Mouse (Mus musculus): ENCODE measurements around the gene Slf2.

The Slf2 gene

GRCm38 (mm10) chr19:45027848-45028247 lies 96.9 kb downstream of the Slf2 start:
- no peak for DNase-seq (ENCODE audit: extremely low spot score, low read depth, low spot score)

DNA sequence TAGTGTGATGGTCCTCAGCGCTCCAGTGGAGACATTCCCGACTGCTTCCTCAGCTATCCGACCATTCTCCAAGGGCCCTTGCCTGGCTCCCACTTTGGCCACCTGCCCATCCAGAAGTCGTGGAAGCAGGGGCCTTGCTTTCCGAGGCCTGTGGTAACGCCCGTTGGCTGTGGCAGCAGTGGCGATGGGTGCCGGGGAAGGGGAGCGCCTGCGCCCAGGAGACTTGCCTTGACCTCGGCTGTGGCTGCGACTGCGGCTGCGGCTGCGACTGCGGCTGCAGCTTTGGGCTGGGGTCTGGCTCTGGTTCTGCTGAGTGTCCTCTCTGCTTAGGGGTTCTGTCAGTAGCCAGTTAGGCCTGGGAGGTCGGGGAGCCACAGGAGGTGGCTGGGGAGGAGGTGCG lies 97.8 kb downstream of the Slf2 start:
- DNase-seq (ENCODE audit: extremely low spot score, low read depth, low spot score), result no peak

DNA sequence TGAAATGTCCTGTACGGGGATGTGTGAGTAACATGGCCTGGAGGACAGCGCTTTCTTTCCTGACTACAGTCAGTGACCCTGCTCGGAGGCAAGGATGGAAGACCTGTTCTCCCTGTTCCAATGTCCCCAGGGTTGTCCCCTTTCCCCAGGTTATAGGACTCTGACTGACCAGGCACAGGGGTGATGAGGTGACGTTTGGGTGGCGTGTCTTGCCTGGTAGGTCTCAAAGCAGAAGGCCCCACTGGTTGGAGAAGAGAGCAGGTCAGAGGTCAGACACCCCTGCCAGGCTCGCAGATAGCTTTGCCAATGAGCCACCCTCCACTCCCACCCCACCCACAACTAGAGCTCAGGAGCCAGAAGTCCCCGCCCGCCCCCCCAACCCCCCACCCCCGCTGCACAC lies 98.6 kb downstream of the Slf2 start:
- DNase-seq (ENCODE audit: extremely low spot score, low read depth, low spot score), result no peak

GRCm38 (mm10) chr19:45030111-45030510 lies 99.2 kb downstream of the Slf2 start:
- DNase-seq (ENCODE audit: extremely low spot score, low read depth, low spot score), result no peak

DNA sequence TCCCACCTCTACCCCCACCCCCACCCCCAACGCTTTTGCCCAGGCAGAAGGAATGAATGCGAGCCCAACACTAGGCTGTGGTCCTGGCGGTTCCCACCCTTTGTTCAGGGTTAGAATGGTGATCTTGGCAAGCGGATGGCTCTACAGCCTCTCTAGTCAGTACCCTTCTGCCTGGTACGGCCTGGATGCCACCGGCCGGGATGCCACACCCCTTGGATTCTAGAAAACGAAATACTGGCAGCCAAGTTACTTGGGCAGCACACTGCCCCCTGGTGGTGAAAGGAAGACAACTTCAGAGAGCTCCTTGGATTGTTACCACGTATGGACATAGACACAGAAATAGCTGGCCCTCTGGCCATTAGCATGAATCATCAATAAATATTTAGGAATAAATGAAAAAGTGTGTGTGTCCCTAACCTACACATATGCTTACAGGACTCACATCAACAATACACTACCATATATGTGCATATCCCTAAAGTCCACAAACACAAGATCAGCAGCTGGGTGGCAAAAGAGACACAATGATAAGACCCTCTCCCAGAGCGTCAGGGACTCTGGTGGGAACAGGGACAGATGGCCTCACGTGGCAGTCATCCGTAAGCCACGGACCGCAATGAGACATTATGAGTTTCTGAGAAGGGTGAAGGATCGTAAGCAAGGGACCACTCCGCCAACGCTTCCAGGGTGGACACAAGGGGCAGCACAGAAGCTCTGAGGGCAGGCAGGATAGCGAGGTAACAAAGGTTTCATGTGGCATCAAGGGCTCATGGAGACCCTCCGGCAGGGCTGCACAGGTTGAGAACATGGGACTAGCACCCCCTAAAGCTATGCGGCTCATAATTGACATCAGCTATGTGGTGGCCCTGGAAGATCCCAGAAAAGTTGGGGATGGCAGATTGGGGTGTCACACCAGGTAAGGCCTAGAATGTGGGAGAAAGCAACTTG lies 100.1 kb downstream of the Slf2 start:
- DNase-seq (ENCODE audit: extremely low spot score, low read depth, low spot score), result no peak

GRCm38 (mm10) chr19:45031780-45032179 lies 100.8 kb downstream of the Slf2 start:
- DNase-seq (ENCODE audit: extremely low spot score, low read depth, low spot score), result no peak
